Mouse (Mus musculus) mature B cell (primary cell): ENCODE measurements around the gene Ube2h.

Source experiments
- in situ Hi-C: fragments of 300-500 bp; cut with MboI; formaldehyde crosslinking; loops from 2 replicates; pipeline ENCODE4 v1.14.3; 2019

Gene Ube2h

GRCm38 (mm10) chr6:30204383-30205179, 99.8 kb downstream of the Ube2h start:
- in situ Hi-C loops, result no loop called here

GRCm38 (mm10) chr6:30196143-30196542, 108.2 kb downstream of the Ube2h start:
- in situ Hi-C loops, result no loop called here

DNA sequence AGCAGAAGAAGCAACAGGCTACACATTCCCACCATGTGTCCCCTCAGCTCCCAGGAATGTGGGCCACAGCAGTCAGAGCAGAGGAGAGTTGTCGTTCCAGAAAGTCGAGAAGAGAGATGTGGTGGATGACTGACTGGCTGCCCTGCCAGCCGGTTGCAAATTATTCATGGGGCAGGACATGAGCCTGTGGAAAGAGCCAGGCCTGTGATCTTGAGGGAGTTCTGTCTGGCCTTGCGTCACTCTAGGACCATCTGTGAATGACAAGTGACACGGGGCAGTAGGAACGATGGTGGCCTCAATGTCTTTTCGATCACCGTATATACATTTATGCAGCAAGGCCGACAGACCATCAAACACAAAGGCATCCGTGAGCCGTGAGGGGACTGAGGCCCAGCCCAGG, 108.7 kb downstream of the Ube2h start:
- in situ Hi-C loops, result no loop called here

DNA sequence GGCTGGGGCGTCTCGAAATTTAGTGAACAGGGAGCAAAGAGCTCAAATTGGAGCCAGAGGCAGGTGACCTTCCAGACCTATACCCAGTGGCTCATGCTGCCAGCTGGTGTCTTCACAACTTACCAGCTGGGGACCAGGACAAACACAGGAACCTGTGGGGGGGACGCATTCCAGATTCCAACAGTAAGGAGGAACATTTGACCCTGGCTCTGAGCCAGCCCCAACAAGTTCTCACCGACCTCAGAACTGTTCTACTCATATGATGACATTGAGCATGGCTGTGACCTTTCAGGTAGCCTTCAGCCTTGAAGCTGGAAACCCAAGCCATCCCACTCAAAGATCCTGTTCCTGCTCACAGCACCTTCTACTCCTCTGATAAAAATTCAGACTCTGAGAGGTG, 120.7 kb downstream of the Ube2h start:
- in situ Hi-C loops, result no loop called here

- in situ Hi-C loops, result no loop called here
Measured at GRCm38 (mm10) chr6:30182038-30182437, 122.3 kb downstream of the Ube2h start.

- in situ Hi-C loops, result no loop called here
Measured at GRCm38 (mm10) chr6:30180321-30180720, 124.0 kb downstream of the Ube2h start.

DNA sequence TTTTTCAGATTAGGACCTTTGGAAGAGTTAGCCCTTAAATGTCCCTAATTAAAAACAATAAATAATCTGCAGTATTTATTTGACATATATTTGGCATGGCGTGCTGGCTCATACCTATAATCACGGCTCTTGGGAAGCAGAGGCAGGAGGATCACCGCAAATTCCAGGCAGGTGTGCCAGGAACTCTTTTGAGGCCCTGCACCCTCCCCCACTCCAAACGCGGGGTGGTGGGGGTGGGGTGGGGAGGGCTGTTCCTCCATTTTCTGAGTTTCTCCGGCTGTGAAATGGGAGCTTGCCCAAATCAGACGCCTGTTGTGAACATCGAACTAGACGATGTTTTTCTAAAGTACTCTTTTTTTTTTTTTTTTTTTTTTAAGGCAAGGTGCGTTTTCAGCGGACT, 125.3 kb downstream of the Ube2h start:
- in situ Hi-C loops, result no loop called here

DNA sequence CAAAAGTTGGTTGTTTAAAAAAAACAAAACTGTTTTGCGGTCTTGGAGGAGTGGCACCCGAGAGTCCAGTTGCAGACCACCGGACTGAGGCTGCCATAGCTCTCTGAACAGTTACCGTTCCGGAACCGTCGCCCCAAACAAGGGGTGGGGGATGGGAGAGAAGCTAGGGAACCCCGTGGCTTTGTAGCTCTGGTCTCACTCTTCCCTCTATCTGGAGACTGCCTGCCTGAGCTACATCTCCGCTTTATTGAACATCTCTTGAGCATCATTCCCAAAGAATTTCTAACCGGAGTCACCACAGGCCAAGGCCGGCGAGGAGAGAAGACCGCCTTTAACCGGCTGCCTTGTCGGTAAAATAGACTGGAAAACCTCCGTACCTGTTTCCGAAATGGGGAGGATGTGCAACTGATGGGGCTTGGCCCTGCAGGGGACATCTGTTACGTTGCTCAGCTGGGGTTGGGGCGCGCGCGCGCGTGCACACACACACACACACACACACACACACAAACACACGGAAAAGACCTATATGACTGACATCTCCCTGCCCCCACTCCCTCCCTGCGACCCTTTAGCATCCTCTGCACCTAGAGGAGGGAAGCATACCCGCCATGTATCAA, 126.2 kb downstream of the Ube2h start:
- in situ Hi-C loops, result no loop called here

DNA sequence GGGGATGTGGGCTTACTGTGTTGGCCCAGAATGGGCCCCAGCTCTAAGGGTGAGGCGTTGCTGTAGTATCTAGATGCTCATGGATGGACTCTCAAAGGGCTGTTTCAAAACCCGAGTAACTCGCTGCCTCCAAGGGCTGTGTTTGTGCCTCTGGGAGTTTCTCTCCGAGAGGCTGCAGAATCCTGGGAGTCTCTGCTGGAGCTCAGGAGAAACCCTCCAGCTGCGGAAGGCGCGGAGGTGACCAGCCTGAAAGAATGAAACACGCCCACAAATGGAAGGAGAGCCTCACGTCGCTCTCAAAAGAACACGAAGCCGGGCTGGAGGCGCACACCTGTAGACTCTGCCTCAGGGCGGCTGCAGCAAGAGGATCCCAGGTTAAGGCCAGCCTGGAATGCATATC, 127.0 kb downstream of the Ube2h start:
- in situ Hi-C loops, result no loop called here

DNA sequence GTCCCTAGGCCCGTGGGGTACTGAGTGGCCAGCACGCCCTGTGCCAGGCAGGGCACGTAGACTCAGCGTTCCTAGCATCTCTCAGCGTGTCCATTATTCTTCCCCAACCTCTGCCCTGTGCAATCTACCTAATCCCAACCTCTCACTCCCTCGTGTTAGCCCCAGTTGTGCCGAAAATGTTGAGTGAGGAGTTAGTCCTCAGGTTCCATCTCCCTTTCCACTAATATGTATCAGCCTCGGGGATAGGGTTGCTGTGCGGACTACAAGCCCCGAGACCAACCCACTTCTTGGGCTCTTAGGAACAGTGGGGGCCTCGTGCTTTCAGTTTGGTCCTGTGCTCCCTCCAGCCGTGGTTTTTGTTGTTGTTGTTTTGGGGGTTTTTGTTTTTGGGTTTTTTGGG, 127.8 kb downstream of the Ube2h start:
- in situ Hi-C loops, result no loop called here

- in situ Hi-C loops, result no loop called here
Measured at GRCm38 (mm10) chr6:30175918-30176421, 128.4 kb downstream of the Ube2h start.

- in situ Hi-C loops, result no loop called here
Measured at GRCm38 (mm10) chr6:30175225-30175917, 129.0 kb downstream of the Ube2h start.

DNA sequence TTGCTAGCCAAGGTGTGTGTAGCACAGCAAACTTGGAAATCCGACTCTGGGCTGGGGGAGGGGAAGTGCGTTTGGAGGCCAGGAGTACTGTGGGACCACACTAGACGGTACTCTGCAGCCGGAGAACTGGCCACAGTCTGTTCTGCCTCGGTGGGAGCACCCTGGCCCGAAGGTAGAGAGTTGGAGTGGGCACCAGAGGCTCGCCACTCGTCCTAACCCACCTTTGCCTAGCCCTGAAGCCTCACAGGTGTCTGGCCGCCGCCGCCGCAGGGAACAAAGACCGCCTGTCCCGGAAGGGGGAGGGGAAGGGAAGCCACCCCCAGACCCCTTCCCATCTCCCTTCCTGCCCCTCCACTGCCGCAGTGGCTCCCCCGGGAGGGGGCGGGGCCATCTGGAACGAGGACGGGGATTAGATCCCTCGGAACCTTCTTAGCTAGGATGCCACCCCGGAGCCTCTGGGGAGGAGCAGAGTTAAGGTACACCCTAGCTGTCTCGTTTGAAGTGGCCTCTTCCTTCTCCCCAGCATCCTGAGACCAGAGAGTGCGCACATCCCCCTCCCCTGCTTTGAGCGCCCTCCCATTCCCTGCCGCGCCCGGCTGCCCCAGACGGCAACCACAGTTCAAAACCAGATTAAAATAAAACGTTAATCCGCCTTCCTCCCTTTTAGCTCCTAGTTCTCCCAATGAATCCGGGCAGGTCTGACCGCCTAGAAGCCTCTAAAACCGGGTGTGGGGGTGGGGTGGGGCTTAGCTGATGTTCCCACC, 129.7 kb downstream of the Ube2h start:
- in situ Hi-C loops, result no loop called here

DNA sequence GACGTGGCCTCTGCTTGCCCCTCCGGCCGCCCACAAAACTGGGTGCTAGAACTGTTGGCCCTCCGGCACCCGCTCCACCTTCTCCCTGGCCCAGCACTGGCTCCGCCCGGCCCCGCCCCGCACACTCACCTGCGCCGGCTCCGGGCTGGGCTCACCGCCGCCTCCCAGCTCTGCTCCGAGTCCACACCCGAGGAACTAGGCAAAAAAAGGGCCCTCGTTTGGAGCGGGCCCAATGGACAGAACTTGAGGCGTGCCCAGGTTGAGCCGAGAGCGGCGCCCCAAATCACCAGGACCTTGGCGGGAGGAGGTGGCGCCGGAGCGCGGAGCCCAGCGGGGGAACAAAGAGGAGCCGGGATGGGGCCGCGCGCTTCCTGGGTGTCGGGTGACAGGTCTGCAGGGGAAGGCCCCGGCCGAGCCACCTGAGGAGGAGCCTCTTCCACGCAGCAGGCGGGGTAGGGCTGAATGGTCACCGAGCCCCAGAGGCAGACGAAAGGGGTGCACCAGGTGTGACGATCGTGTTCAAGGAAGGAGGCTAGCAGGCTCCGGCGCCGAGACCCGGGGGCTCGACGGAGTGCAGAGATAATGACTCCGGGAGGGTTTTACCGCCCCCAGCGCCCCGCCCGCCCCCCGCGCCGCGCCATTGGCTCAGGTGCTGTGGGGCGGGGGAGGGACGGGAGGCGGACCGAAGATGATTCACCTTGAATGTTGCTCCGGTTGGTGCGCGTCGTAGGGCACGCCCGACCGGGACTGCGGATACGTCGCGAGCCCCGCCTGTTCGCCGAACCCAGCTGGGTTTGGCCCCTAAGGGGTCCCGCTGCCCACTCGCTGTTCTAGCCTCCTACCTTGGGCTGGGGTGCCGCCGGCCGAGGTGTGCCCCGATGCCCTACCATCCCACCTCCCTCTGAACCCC, 130.5 kb downstream of the Ube2h start:
- in situ Hi-C loops, result no loop called here

GRCm38 (mm10) chr6:30172820-30173550, 131.4 kb downstream of the Ube2h start:
- in situ Hi-C loops, result no loop called here

DNA sequence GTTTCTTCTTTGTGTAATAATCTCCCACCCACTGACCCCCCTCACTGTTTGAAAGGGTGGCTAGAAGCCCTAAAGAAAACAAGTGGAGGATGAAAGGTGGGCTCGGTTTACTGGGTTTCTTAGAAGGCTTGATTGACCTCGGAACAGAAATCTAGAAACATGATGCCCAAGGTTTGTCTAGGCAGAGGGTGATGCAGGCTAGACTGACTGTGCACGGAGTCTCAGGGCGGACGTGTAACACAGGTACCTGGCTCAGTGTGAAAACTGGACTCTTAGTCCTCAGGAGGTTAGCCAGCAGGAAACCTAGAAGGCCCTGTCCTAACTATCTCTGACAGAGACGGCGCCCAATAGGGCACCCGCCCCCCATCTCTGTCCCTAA, 131.9 kb downstream of the Ube2h start:
- in situ Hi-C loops, result no loop called here

- in situ Hi-C loops, result no loop called here
Measured at GRCm38 (mm10) chr6:30171967-30172366, 132.4 kb downstream of the Ube2h start.

DNA sequence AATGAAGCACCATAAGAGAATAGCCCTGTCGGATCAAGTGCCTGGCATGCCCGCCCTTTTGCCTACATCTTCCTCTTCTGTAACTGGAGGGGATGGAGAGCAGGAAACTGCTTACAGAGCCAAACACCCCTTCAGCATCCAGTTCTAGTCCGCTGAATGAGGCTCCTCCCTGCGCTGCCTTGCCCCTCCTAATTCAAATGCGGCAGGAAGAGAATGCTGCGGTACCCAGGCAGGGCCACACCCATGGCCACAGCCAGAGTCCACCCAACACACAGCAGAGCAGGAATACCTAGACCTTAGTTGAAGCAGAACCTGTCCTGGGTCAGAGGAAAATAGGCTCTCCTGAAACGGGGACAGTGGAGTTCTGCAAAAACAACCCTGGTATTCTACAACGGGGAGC, 133.1 kb downstream of the Ube2h start:
- in situ Hi-C loops, result no loop called here

DNA sequence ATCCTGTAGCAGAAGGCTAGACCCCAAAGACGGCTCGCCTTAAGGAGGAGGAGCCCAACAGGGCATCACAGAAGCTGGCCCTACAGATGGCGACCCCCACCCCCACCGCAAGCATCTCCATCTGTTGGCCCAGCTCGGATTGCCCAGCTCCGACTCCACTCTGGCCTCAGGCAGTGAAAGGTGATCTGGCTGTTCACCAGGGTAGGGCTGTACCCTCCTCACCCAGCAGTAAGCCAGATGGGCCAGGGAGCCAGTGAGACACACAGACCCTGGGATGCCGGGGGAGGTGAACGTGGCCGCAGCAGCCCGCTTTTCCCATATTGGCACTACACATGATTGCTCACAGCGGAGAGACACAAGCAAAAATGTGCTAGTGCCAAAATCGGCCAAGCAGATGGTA, 135.2 kb downstream of the Ube2h start:
- in situ Hi-C loops, result no loop called here

DNA sequence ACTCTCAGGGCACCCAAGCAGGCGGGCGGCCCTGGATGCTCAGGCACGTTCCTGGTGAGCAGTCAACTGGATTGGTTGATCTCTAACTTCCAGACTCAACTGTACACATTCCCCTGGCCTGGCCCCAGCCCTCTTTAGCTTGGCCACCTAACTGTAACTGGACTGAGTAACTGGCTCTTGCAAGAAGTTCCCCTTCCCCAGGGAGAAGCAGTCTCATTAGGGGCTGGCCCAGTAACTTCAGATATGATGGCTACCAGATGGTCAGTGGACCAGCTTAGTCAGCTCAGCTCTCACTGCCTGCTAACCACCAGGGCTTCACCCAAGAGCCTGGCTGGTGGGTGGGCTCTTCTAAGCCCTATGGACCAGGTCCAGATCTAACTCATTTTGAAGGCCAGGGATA, 136.1 kb downstream of the Ube2h start:
- in situ Hi-C loops, result no loop called here
